Mouse (Mus musculus) ES-Bruce4 (cell line): ENCODE measurements around the gene Prr14. TPM values are rescaled to one million over a fixed set of nuclear protein-coding genes. Genes with fewer than 3 reads are reported as not detected.
"Not testable (repeated sequence)": the region's sequence is repeated elsewhere in the genome, so short reads cannot be mapped to it uniquely, and the experiment has no call there.

ENCODE experiments used
- H3K27ac ChIP-seq: 2 replicates; pipeline ENCODE4 v1.5.1; 2012; ENCODE audit warnings: low read length, inconsistent platforms; ENCODE audit not compliant: insufficient read depth
- H3K27me3 ChIP-seq: 2 replicates; pipeline ENCODE4 v1.6.1; 2012; ENCODE audit warnings: mild to moderate bottlenecking, low read length, inconsistent platforms; ENCODE audit not compliant: control insufficient read depth, poor library complexity, insufficient read depth, severe bottlenecking
- H3K36me3 ChIP-seq: 2 replicates; pipeline ENCODE4 v1.6.1; 2012; ENCODE audit warnings: inconsistent platforms, mild to moderate bottlenecking, low read length, moderate library complexity; ENCODE audit not compliant: control insufficient read depth, poor library complexity, insufficient read depth, severe bottlenecking
- H3K4me1 ChIP-seq: one replicate; pipeline ENCODE4 v1.8.1; 2011; ENCODE audit warnings: low read length; ENCODE audit not compliant: control insufficient read depth, insufficient read depth
- H3K4me3 ChIP-seq: 2 replicates; pipeline ENCODE4 v1.5.1; 2011; ENCODE audit warnings: low read depth, mild to moderate bottlenecking, low read length
- H3K9ac ChIP-seq: 2 replicates; pipeline ENCODE4 v1.6.1; 2012; ENCODE audit warnings: low read depth, mild to moderate bottlenecking, inconsistent platforms; ENCODE audit not compliant: poor library complexity, severe bottlenecking
- H3K9me3 ChIP-seq: replicated peaks from 2 replicates; pipeline ENCODE4 v1.6.1; 2012; ENCODE audit warnings: mild to moderate bottlenecking, low read length, inconsistent platforms; ENCODE audit not compliant: control insufficient read depth, poor library complexity, insufficient read depth, severe bottlenecking
- CTCF ChIP-seq: IDR thresholded peaks from one replicate; pipeline ENCODE4 v1.8.1; 2011; ENCODE audit warnings: low read depth, low read length
- EP300 ChIP-seq: IDR thresholded peaks from 2 replicates; pipeline ENCODE4 v1.6.1; 2011; ENCODE audit warnings: low read depth, low read length; ENCODE audit not compliant: insufficient read depth
- POLR2A ChIP-seq: IDR thresholded peaks from one replicate; pipeline ENCODE4 v1.8.1; 2011; ENCODE audit warnings: low read length; ENCODE audit not compliant: insufficient read depth
- polyA plus RNA-seq: library from polyadenylated mRNA; stranded (reverse); fragments of >200 nt; gene quantifications from 2 replicates; pipeline ENCODE4 v1.2.4, GENCODE M21; 2011; ENCODE audit warnings: low read depth; ENCODE audit not compliant: missing spikeins, insufficient read depth, insufficient read length

The Prr14 gene
- polyA plus RNA-seq, 1 experiment: 45.3 TPM

- no peaks in the 10 kb centered on the region for H3K27me3 ChIP-seq
- H3K27ac ChIP-seq: peak within 1 kb of the TSS; percentile 80
- TF ChIP-seq POLR2A (no peak), EP300 (no peak), CTCF (no peak)
- H3K9ac ChIP-seq: peak within 1 kb of the TSS; percentile 92
- H3K4me3 ChIP-seq: peak within 1 kb of the TSS; percentile 97
- no peaks in the 10 kb centered on the region for H3K9me3 ChIP-seq
- peaks cover 3% of the 10 kb centered on the region for H3K4me1 ChIP-seq
- H3K36me3 ChIP-seq: peaks cover 34% of the 10 kb centered on the region
Observed at GRCm38 (mm10) chr7:127478635-127479317, 19.4 kb downstream of the Prr14 start, which contains the start of gene Fbrs. Fbrs (plus strand) TSS chr7:127479199.

DNA sequence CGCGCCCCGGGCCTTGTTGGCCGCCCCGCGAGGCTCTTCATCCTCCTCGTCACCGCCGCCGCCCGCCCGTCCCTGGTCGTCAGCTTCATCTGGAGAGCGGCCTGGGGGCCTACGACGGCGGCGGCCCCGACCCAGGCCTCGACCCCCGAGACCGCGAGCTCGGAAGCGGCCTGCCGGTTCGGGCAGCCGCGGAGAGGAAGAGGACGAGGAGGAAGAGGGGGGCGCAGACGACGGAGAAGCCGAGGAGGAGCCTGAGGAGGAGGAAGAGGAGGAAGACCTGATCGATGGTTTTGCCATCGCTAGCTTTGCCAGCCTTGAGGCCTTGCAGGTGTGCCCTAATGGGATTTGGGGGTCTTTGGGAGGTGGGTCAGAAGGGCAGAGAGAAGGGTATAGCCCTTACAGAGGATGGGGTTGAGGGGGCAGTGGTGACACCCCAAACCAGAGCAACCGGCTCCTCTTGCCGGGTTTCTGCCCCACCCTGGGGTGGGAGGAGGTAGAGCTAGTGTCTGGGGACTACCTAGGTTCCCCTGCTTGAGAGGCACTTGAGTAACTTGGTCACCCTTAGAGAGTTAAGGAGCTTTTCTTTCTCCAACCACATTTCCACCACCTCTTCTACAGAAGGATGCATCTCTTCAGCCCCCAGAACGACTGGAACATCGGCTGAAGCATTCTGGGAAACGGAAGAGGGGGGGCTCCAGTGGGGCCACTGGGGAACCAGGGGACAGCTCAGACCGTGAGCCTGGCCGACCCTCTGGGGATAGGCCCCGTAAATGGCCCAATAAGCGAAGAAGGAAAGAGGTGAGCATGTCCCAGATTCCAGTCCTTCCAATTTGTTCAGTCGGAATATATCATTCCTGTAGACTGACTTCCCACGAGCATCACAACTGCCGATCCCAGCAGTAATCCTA lies 20.2 kb downstream of the Prr14 start:
- no peak overlapping the region for H3K27ac ChIP-seq
- peaks cover 3% of the 10 kb centered on the region for H3K4me1 ChIP-seq
- TF ChIP-seq POLR2A (no peak), CTCF (no peak)
- peak overlapping the region; percentile 92 for H3K9ac ChIP-seq
- peak overlapping the region; percentile 97 for H3K4me3 ChIP-seq
- H3K9me3 ChIP-seq: no peaks in the 10 kb centered on the region
- H3K27me3 ChIP-seq: no peaks in the 10 kb centered on the region
- peaks cover 33% of the 10 kb centered on the region for H3K36me3 ChIP-seq

GRCm38 (mm10) chr7:127480321-127480720 lies 20.9 kb downstream of the Prr14 start:
- Histone ChIP-seq H3K27me3 (no peaks in the 10 kb centered on the region), H3K27ac (no peak overlapping the region), H3K4me3 (no peak overlapping the region), H3K9me3 (no peaks in the 10 kb centered on the region), H3K36me3 (peaks cover 27% of the 10 kb centered on the region), H3K9ac (peak overlapping the region; percentile 92; the same call in 1 of the 2 replicates), H3K4me1 (peaks cover 3% of the 10 kb centered on the region)
- TF ChIP-seq EP300: no peak
- no peak for TF ChIP-seq CTCF
- no peak for TF ChIP-seq POLR2A

DNA sequence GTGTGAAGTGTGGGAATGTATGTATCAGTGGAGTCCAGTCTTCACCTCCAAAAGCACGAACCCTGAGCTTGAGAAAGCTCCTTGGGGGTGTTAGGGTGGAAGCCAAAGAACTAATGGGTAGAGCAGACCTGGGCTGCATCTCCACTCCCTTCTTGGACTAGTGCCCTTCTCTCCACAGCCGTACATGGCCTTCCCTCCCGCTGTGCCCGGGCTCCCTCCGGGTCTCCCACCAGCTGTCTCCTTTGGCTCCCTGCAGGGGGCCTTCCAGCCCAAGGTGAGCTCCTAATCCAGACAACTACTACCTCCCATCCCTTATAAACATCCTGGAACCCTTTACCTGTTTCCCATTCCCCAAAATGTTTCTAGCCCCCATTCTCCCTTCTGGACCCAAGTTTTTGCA lies 26.0 kb downstream of the Prr14 start:
- TF ChIP-seq EP300: no peak
- TF ChIP-seq CTCF: no peak
- no peak for TF ChIP-seq POLR2A
- no peaks in the 10 kb centered on the region for H3K9me3 ChIP-seq
- H3K36me3 ChIP-seq: peaks cover 27% of the 10 kb centered on the region
- H3K9ac ChIP-seq: no peak overlapping the region
- H3K27me3 ChIP-seq: no peaks in the 10 kb centered on the region
- H3K4me1 ChIP-seq: no peaks in the 10 kb centered on the region
- no peak overlapping the region for H3K4me3 ChIP-seq
- no peak overlapping the region for H3K27ac ChIP-seq

GRCm38 (mm10) chr7:127488364-127488763 lies 29.0 kb downstream of the Prr14 start:
- not testable (repeated sequence) for H3K9me3 ChIP-seq, H3K9ac ChIP-seq, H3K4me3 ChIP-seq, H3K27ac ChIP-seq, H3K27me3 ChIP-seq, H3K4me1 ChIP-seq
- peaks cover 23% of the 10 kb centered on the region for H3K36me3 ChIP-seq

- no peaks in the 10 kb centered on the region for H3K27me3 ChIP-seq
- peaks cover 18% of the 10 kb centered on the region for H3K36me3 ChIP-seq
- TF ChIP-seq CTCF (no peak), POLR2A (no peak), EP300 (no peak)
- H3K27ac ChIP-seq: no peak overlapping the region
- no peaks in the 10 kb centered on the region for H3K9me3 ChIP-seq
- H3K4me1 ChIP-seq: no peaks in the 10 kb centered on the region
- H3K4me3 ChIP-seq: no peak overlapping the region
- H3K9ac ChIP-seq: no peak overlapping the region
Observed at GRCm38 (mm10) chr7:127489982-127490381, 30.6 kb downstream of the Prr14 start.
